Mouse (Mus musculus) mature B cell (primary cell): ENCODE results near the gene Pcgf2.
"Not testable (repeated sequence)": the region's sequence is repeated elsewhere in the genome, so short reads cannot be mapped to it uniquely, and the experiment has no call there.

Experiments
- in situ Hi-C: fragments of 300-500 bp; cut with MboI; formaldehyde crosslinking; loops from 2 replicates; pipeline ENCODE4 v1.14.3; 2019

The Pcgf2 gene

DNA sequence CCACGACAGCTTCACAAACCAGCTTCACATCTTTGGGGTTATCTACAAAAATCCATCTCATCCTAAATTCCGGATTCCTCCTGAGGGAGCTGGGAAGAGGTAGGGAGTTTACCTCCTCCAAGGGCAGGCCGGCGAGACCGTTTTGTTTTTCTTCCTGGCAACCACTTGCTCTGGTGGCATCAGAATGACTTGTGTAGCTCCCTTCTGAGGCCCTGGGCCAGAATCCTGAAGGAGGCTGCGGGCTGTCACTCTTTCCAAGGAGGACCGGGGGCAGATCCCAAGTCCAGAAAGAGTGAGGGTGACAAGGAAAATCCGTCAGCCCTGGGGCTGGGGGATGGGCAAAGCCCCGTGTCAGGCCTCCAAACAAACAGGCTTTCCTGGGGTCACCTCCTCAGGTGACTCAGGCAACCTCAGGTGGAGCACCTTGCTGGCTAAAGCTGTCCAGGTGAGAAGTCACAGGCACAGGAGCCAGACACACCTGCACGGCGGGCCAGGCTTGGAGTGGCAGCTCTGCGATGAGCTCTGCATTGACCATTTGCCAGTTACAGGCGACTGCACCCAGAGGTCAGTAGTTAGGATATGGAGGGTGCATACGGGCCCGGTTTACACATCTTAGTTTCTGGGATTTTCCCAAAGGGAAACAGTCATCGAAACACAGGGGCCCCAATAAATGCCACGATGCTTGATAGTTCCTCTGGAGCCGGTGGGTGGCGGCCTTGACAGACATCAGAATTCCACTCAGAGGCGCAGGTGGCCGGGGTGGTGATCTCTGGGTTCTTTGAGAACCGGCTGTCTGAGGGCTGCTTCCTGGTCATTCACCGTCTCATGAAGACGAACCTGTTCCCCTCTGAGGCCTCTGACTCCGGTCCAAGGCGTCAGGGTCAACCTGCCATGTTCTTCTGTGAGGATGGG lies 17.3 kb upstream of the Pcgf2 start:
- in situ Hi-C loops: no loop called here

DNA sequence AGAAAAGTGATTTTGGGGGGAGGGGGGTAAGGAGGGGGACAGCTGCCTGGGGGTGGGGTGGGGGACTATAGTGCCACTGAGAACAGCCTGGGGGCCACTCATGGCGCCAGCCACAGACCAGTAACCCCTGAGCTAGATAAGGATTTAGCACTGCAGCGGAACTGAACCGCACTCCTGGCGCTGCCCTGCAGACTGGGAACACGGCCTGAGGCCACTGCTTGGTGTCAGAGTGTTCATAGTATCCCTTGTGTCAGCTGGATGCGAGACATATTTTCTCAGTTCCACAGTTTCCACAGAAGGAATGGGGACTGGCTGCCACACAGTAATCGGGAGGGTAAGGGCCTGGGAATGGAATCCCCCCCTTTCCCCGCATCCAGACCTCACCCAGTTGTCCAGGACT lies 15.7 kb upstream of the Pcgf2 start:
- in situ Hi-C loops: no loop called here

DNA sequence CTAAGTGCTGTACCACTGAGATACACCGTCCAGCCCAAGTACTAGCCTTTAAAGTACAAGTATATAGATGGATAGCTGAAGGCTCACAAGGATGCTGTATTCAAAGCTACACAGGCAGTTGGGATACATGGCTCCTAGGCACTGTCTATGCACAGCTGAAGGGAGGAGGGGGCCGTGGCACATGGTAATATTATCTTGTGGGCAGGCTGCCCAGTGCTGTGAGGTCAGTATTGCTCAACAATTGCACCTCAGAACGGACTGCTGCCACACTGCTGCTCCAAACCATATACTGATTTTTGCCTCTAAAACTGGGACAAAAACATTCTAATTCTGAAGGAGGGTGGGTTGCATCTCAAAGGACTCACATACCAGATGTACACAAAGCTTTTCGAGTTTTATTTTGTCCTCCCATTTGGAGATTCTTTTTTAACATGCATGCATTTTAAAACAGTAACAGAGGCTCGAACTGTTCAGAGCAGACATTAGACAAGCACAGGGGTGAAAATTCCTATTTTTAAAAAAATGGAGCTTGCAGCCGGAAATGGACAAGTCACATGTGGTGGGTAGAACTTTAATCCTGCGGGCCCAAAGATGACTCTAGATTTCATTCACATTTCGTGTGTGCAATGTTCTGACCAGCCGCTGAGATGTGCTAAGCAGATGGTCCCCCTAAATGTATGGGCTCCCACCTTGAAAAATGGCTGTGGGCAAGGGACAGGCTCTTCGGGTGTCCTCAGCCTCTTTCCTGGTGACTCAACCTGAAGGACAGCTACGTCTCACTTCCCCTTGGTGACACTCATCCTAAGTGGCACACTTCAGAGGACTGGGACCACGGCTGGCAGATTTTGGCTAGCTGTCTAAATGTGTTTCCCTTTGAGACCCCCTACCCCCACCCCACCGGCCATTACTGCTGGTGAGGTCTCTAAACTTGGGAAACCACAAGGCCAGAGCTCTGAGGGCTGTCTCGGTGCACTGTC lies 14.8 kb upstream of the Pcgf2 start:
- in situ Hi-C loops: no loop called here

DNA sequence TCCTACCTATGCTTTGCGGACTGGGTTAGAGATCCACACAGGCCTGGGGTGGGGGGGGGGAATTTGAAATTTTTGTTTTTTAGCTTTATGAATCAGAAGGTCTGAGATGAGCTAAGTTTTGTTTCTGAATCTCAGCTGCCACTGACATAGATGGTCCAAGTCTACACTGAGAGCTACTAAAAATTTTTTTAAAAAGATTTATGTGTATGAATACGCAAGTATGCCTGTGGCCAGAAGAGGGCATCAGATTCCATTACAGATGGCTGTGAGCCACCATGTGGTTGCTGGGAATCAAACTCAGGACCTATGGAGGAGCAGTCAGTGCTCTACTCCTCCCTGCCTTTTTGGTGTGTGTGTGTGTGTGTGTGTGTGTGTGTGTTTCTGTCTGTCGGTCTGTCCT lies 14.1 kb upstream of the Pcgf2 start:
- in situ Hi-C loops: no loop called here

DNA sequence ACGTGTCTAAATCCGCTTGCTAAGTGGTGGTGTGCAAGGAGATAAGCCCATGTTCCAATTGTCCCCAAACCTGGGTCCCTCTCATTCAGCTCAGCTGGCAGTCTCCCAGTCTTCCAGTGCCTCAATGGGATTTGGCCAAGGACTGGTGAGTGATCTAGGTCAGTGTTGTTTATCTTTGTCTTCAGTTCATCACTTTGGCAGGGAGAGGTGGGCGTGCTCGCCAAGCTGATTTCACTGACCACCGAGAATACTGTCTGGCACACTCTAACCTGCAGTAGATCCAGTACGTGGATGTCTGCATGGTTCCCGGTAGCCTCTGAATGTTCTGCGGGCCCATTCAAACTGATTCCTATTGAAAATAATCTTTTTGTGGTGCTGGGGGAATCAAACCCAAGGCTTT lies 13.6 kb upstream of the Pcgf2 start:
- in situ Hi-C loops: no loop called here

DNA sequence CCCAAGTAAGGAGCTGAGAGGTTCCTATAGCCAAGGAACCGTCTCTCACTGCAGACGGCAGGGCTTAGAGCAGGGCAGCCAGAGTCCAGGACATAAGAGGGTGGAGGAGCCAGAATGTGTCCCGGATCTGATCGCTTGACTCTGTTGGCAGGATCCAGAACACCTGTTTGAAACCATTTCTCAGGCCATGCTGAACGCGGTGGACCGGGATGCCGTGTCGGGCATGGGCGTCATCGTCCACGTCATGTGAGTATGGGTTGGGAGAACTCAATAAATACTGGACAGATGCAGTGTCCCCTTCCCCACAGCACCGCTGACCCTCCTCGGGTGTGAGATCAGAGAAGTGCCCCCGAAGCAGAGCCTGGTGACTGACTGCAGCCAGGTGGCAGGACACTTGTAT lies 12.0 kb upstream of the Pcgf2 start:
- in situ Hi-C loops: no loop called here

DNA sequence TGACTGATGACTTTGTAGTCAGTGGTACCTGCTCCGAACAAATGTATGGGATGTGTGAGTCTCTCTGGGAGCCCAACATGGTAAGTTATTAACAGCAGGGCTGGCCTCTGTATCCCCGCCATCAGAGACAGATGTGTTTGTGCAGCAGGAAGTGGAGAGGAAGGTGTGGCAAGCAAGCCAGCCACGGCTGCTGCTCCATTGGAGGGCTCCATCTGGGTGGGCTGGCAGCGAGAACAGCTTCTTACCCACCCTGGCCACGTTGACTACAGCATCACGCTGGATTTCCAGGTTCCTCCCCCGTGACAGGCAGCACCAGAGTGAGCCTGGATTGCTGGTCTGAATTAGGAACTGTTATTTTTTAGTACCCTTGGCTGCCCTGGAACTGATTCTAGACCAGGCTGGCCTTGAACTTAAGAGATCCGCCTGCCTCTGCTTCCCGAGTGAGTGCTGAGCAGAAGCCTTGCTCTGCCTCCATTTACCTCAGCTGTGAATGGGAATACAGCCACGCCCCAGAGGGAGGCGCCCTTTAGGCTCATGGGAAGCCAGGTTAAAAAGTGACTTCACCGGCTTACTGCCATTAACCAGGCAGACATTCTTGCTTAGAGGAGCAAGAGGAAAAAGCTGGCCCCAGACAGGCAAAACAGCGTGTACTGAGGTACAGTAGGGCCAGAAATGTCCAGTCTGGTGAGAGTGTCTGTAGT lies 11.1 kb upstream of the Pcgf2 start:
- in situ Hi-C loops: no loop called here

DNA sequence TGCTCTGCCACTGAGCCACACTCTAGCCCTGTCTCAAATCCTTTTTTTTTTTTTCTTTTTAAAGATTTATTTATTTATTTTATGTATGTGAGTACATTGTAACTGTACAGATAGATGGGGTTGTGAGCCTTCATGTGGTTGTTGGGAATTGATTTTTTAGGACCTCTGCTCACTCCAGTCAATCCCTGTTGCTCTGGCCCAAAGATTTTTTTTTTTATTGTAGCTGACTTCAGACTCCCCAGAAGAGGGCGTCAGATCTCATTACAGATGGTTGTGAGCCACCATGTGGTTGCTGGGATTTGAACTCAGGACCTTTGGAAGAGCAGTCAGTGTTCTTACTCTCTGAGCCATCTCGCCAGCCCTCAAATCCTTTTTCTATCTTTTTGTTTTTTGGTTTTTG lies 9.8 kb upstream of the Pcgf2 start:
- in situ Hi-C loops: not testable (repeated sequence)

DNA sequence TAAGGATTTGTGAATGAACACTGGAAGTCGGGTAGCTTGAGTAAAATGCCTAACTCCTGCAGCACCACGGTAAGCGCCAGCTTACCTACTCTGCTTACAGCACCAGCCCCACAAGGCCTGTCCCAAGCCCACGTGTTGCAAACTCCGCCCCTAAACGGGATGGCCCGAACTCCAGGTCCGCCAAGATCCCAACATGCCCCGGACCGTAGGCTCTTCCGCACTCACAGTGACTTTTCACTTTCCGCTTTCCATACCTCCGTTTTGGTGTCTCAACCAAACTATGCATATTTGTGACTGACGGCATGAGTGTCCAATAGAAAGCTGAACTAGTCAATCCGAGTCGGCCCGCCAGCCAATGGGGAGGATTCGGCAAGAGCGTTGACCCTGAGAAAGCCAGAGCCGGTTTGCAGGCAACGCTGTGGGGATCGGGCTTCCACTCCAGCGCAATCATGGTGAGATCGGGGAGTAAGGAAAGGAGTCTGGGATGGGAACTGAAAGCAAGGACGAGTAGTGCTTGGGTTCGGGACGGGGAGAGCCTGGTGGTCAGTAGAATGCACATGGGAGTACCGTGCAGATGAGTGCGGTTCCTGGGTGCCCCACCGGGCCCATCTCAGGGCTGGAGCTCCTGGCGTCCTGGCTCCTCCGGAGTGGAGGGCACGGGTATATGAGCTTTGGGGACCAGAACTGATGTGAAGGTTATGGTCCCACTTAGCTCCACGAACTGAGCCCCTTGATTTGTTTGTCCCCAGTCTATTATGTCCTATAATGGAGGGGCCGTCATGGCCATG lies 2.9 kb upstream of the Pcgf2 start, which contains the start of gene Psmb3:
TSS of gene Psmb3 (plus strand) at position 361 of the 788 bp plus-strand sequence.
- in situ Hi-C loops: no loop called here

DNA sequence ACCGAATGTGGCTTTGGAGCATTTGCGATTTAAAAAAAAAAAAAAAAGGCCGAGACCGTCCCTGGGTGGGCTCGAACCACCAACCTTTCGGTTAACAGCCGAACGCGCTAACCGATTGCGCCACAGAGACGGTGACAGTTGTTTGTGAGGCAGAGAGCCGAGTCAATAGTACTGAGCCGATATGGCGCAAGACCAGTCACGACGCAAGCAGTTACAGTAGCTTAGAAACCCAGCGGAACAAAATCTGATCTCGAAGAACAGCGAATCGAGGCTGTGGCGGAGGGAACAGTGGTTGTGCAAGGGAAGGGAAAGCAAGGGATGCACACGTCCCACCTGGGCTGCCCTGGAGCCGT lies 2.1 kb upstream of the Pcgf2 start:
- in situ Hi-C loops: no loop called here

DNA sequence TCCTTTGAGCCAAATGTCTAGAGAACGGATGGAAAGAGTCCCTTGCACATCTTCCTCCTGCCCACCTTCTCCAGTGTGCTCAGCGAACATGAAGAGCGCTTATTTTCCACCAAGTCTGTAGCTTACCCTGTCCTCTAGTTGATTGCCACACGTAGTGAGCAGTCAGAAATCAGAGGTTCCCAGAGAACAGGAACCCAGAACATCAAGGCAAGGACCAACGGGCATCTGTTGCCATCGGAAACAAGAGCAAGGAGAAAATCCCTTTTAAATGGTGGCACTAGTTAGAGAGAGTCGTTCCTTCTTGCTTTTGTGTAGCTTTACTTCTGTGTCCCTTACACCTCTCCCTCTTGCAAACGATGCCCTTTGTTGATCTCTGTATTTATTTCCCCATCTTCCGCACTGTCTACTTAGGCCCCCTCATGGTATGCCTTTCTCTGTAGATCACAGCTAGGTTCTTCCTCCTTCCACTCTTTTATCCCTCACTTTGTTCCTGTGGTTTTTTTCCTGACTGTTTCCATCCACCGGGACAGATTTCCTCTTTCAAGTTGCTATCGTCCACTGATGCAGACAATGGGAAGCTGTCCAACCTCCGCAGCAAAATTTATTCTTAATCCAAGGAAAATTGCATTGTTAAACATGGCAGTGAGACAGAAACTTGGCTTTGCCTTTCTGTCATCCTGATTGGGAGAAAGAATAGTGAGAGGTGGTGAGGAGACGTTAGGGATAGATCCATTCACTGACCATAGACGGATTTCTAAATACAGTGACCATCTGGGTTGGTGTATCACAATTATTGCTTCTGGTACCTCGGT lies 1.5 kb upstream of the Pcgf2 start:
- in situ Hi-C loops: no loop called here

DNA sequence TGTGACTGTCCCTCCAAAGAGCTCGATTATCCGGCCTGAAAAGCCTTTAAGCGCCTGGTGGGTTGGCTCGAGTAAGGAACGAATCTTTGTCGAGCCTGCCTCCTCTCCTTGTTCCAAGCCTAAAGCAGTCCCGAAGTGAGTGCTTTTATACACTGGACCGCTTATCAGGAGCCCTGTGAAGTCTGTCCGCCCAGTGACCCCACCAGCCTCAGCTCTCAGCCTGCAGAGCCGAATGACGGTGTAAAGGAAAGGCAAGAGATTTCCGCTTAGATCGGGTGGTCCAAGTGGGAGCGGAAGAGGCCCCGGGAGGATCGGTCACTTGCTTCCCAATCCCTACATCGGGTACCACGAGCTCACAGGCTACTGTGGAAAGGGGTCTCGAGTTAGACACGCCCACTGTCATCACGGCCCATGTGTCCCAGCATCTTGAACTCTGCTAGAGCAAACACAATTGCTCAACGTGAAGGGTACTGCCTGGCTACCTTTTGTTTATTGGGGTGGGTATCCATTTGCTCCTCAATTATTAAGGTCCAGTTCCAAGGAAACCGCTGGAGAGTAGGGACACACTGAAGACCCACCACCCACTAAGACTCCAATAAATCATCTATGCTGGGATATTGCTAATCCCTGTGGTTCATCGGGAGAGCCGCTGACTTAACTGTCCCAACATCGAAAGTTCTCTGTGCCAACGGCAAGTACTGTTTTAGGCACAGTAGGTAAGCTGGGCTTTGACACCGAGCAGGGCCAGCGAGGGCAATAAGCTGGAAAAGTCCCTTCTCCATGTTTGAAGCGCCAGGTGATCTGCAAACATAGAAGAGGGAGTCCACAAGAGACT lies 666 bp upstream of the Pcgf2 start:
- in situ Hi-C loops: no loop called here

DNA sequence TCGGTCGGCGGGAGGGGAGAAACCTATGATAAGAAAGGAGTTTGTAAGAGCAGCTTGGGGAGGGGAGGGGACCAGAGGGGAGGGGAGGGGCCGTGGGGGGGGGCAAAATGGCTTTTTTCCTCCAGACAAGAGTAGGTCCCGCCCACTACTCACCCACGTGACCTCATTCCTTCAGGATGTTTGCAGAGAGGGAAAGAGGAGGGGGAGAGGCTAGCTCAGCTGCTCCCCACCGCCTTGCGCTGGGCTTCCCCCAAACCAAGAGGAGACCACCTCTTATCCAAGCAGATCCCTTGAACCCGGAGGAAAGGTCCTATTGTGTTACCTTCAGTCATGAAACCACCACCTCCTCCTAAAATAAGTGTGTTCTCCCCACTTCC lies 683 bp downstream of the Pcgf2 start:
- in situ Hi-C loops: no loop called here

DNA sequence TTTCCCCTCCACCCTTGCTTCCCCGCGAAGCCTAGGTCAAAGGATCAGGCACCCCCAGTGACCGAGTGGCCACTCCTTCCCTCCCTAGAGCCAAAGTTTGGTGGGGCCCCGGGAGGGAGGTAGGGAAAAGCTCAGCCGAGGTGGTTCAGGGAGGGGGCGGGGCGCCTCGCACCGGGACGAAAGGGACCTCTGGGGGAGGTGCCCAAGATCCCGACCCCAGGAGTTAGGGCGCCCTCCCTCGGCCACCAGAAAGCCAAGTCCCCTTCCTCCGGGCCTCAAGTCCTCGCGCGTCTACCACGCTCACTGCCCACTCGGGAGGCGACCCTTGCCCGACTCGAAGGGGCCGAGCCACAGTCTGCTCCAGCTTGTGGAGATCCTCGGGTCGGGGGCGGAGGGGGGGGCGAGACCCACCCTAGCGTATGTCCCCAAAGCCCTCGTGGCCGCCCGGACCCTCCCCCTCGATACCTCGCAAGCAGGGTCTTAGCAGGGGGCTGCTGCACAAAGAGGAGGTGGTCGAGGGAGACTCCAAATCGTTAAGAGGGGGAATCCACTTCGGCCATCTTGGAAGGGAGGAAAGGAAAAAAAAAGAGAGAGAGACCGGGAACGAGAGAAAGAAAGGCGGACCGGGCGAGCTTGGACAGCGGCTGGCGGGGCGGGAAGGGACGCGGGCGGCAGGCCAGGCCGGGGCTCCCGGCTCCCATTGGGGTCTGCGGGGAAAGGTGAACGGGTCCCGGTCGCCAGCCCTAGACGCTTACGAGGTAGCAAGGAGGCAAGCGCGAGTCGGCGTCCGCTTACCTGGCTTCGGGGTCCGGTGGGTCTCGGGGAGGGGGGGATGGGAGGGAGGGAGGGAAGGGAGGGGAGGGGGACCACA lies 1.3 kb downstream of the Pcgf2 start:
- in situ Hi-C loops: no loop called here

DNA sequence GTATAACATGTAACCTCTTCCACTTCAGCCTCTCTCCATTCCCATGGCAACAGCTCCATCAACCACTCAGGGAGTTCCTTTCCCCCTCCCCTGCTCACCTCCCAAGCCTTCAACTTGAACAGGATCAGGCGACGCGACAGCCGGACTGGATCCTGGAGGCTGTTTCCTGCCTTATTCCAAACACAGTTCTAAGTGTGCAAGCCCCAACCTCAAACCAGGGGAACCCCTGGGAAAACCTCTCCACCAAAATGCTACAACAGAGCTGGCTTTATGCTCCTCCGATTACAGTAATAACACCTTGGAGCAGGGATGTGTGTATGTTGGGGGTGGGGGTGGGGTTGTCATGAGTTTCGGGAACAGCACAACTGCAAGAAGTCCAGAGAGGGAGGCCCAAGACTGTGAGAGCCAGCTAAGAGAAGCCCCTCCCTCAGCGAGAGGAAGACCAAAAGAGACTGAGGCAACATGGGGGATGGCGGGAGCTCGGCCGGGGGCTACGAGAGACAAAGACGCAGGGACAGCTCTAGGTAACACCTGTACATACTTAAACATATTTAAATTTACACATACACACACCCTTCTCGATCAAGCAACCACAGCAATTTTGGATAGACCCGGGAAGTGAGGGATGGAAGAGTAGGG lies 2.3 kb downstream of the Pcgf2 start:
- in situ Hi-C loops: no loop called here

DNA sequence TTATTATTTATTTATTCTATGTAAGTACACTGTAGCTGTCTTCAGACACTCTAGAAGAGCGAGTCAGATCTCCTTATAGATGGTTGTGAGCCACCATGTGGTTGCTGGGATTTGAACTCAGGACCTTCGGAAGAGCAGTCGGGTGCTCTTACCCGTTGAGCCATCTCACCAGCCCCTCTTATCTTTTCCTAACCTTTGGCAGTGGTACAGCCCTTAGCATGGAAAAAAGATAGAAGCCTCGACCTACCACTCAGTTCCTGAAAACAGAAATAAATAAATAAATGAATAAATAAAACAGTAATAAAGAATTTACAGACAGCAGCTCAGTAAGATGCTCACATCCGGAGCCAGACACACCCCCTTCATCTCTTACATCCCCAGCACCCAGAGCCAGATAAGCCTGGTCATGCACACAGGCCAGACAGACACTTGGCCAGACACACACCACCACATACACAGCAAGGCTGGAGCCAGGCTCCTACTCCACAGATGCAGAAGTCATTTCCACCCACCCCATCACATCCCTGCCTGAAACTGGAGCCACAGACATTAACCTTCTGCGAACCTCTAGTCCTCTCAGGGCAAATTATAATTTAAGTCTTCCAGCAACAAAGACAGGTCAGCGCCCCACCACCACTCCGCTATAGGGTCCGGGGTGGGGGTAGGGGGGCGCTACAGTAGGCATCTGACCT lies 3.0 kb downstream of the Pcgf2 start:
- in situ Hi-C loops: no loop called here

DNA sequence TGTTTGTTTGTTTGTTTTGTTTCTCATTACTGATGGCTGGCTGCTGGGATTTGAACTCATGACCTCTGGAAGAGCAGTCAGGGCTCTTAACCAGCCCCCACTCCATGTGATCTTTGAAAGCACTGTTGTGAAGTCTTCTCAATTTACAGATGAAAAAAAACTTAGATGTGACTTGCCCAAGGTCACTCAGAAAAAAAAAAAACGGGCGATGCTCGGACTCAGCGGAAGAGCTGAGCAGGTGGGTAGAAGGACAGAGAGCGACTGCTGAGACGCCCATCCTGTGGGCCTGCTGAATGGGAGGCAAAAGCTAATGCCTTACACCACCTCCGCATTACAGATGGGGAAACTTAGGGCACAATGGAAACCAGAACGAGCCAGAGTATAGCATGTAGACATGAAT lies 3.6 kb downstream of the Pcgf2 start:
- in situ Hi-C loops: no loop called here
